Mouse (Mus musculus): Measurements from ENCODE around the gene Klhl26. TPM values are rescaled to one million over a fixed set of nuclear protein-coding genes. Genes with fewer than 3 reads are reported as not detected.

Gene Klhl26
- polyA plus RNA-seq, 1 experiment from 2014 or later = 37.5 TPM

DNA sequence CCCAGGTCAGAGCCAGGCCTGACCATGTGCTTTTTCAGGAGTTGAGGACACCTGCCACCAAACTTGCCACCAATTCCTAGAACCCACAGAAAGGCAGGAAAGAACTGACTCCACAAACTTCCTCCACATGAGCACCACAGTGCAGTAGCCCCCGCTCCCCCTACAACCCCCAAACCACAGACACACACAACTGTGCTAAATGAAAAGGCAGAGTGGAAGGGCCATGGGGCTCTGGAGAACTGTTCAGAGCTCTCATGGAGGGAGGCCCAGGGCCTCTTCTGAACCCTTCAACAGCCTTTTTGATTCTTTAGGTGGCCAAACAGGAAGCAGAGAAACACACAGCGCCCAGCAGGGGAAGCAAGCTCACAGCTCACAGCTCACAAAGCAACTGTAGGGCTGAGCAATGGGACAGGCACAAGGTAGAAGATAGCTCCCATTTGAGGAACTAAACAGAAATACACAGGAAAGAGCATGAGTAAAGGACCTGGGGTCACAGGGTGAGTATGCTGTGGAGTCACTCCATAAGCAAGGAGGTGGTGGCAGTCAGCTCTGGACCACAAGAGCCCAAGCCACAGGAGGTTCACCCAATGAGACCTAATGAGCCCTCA, 50.4 kb downstream of the Klhl26 start:
- Histone ChIP-seq H3K27me3 (replicated peaks; ENCODE audit: control insufficient read depth, insufficient read depth, low read length) (no peaks in the 10 kb centered on the region), H3K9me3 (ENCODE audit: control insufficient read depth, low read length) (no peaks in the 10 kb centered on the region), H3K27ac (ENCODE audit: low read depth, low read length) (no peak overlapping the region), H3K36me3 (ENCODE audit: control insufficient read depth, insufficient read depth, low read length) (no peaks in the 10 kb centered on the region), H3K9ac (ENCODE audit: low read depth, low read length) (no peak overlapping the region), H3K4me2 (ENCODE audit: low read length) (no peak overlapping the region), H3K4me1 (ENCODE audit: control insufficient read depth, insufficient read depth, low read depth, low read length) (no peaks in the 10 kb centered on the region), H3K4me3 (ENCODE audit: low read length) (no peak overlapping the region)
- WGBS = 94% methylated on average over 2 of the region's 2 CpGs
- no peak for ATAC-seq

DNA sequence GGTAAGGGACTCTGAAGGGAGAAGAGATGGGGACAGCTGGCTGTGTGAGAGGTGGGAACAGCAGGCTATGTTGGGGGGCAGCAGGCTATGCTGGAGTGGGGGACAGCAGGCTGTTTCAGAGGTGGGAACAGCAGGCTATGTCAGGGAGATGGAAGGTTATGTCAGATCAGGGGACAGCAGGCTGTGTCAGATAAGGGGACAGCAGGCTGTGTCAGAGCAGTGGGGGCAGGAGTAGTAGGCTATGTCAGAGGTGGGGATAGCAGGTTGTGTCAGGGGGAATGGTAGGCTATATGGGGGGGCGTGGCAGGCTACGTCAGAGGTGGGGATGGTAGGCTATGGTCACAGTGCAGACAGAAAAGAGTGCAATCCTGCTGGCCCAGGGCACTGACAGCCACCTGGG, 54.0 kb downstream of the Klhl26 start:
- H3K27me3 ChIP-seq (replicated peaks; ENCODE audit: control insufficient read depth, insufficient read depth, low read length) = no peaks in the 10 kb centered on the region
- ATAC-seq = no peak
- H3K4me1 ChIP-seq (ENCODE audit: control insufficient read depth, insufficient read depth, low read depth, low read length) = peaks cover 7% of the 10 kb centered on the region
- no peaks in the 10 kb centered on the region for H3K9me3 ChIP-seq (ENCODE audit: control insufficient read depth, low read length)
- WGBS = 64% methylated on average over 2 of the region's 2 CpGs
- H3K27ac ChIP-seq (ENCODE audit: low read depth, low read length) = no peak overlapping the region
- no peak overlapping the region for H3K4me2 ChIP-seq (ENCODE audit: low read length)
- no peak overlapping the region for H3K9ac ChIP-seq (ENCODE audit: low read depth, low read length)
- no peak overlapping the region for H3K4me3 ChIP-seq (ENCODE audit: low read length)
- H3K36me3 ChIP-seq (ENCODE audit: control insufficient read depth, insufficient read depth, low read length) = no peaks in the 10 kb centered on the region

- ATAC-seq = no peak
- H3K4me1 ChIP-seq (ENCODE audit: control insufficient read depth, insufficient read depth, low read depth, low read length) = peaks cover 11% of the 10 kb centered on the region
These were observed 55.2 kb downstream of the Klhl26 start for GRCm38 (mm10) chr8:70421349-70422104.

GRCm38 (mm10) chr8:70419879-70420643, 56.7 kb downstream of the Klhl26 start:
- whole genome bisulfite sequencing = 85% methylated on average over 11 of the region's 11 CpGs
- Histone ChIP-seq H3K4me2 (ENCODE audit: low read length) (no peak overlapping the region), H3K36me3 (ENCODE audit: control insufficient read depth, insufficient read depth, low read length) (no peaks in the 10 kb centered on the region), H3K27ac (ENCODE audit: low read depth, low read length) (no peak overlapping the region), H3K9me3 (ENCODE audit: control insufficient read depth, low read length) (no peaks in the 10 kb centered on the region), H3K4me3 (ENCODE audit: low read length) (no peak overlapping the region), H3K4me1 (ENCODE audit: control insufficient read depth, insufficient read depth, low read depth, low read length) (peaks cover 20% of the 10 kb centered on the region), H3K27me3 (replicated peaks; ENCODE audit: control insufficient read depth, insufficient read depth, low read length) (no peaks in the 10 kb centered on the region), H3K9ac (ENCODE audit: low read depth, low read length) (no peak overlapping the region)
- no peak for ATAC-seq

More at GRCm38 (mm10) chr8:70421349-70422104, 55.2 kb downstream of the Klhl26 start:
- no peak overlapping the region for H3K4me2 ChIP-seq (ENCODE audit: low read length)
- 82% methylated on average over 18 of the region's 18 CpGs for WGBS
- no peak overlapping the region for H3K9ac ChIP-seq (ENCODE audit: low read depth, low read length)
- H3K27me3 ChIP-seq (replicated peaks; ENCODE audit: control insufficient read depth, insufficient read depth, low read length) = no peaks in the 10 kb centered on the region
- no peak overlapping the region for H3K4me3 ChIP-seq (ENCODE audit: low read length)
- no peaks in the 10 kb centered on the region for H3K9me3 ChIP-seq (ENCODE audit: control insufficient read depth, low read length)
- H3K36me3 ChIP-seq (ENCODE audit: control insufficient read depth, insufficient read depth, low read length) = no peaks in the 10 kb centered on the region
- no peak overlapping the region for H3K27ac ChIP-seq (ENCODE audit: low read depth, low read length)

GRCm38 (mm10) chr8:70418954-70419353, 57.8 kb downstream of the Klhl26 start:
- Histone ChIP-seq H3K4me1 (ENCODE audit: control insufficient read depth, insufficient read depth, low read depth, low read length) (peaks cover 20% of the 10 kb centered on the region), H3K4me3 (ENCODE audit: low read length) (no peak overlapping the region), H3K9ac (ENCODE audit: low read depth, low read length) (no peak overlapping the region), H3K36me3 (ENCODE audit: control insufficient read depth, insufficient read depth, low read length) (no peaks in the 10 kb centered on the region), H3K4me2 (ENCODE audit: low read length) (no peak overlapping the region), H3K9me3 (ENCODE audit: control insufficient read depth, low read length) (no peaks in the 10 kb centered on the region), H3K27ac (ENCODE audit: low read depth, low read length) (no peak overlapping the region), H3K27me3 (replicated peaks; ENCODE audit: control insufficient read depth, insufficient read depth, low read length) (no peaks in the 10 kb centered on the region)
- 49% methylated on average over 14 of the region's 14 CpGs for WGBS
- ATAC-seq = no peak

DNA sequence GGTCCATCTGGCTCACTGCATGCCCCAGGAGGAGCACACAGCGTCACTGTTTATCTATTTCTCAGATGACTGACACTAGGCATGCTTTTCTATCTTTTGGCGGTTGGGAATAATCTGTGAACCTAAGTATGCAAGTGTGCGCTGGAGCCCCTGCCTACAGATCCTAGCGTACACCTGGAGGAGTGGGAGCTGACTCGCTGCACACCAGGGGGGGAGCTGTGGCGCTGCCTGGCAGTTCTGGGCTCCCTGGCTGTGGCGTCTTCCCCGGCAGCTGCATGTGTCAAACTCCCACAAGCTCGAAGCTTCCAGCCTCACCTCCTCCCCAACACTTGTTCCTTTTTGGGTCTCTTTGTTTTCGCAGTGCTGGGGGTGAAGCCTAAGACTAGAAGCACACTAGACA, 58.9 kb downstream of the Klhl26 start:
- Histone ChIP-seq H3K9ac (ENCODE audit: low read depth, low read length) (no peak overlapping the region), H3K4me3 (ENCODE audit: low read length) (no peak overlapping the region), H3K4me1 (ENCODE audit: control insufficient read depth, insufficient read depth, low read depth, low read length) (peaks cover 20% of the 10 kb centered on the region), H3K36me3 (ENCODE audit: control insufficient read depth, insufficient read depth, low read length) (no peaks in the 10 kb centered on the region), H3K9me3 (ENCODE audit: control insufficient read depth, low read length) (no peaks in the 10 kb centered on the region), H3K27ac (ENCODE audit: low read depth, low read length) (no peak overlapping the region), H3K4me2 (ENCODE audit: low read length) (no peak overlapping the region), H3K27me3 (replicated peaks; ENCODE audit: control insufficient read depth, insufficient read depth, low read length) (no peaks in the 10 kb centered on the region)
- no peak for ATAC-seq
- WGBS = 45% methylated on average over 10 of the region's 10 CpGs

GRCm38 (mm10) chr8:70416941-70417340, 59.8 kb downstream of the Klhl26 start:
- no peaks in the 10 kb centered on the region for H3K9me3 ChIP-seq (ENCODE audit: control insufficient read depth, low read length)
- H3K27ac ChIP-seq (ENCODE audit: low read depth, low read length) = no peak overlapping the region
- no peak overlapping the region for H3K4me3 ChIP-seq (ENCODE audit: low read length)
- peaks cover 20% of the 10 kb centered on the region for H3K4me1 ChIP-seq (ENCODE audit: control insufficient read depth, insufficient read depth, low read depth, low read length)
- H3K36me3 ChIP-seq (ENCODE audit: control insufficient read depth, insufficient read depth, low read length) = no peaks in the 10 kb centered on the region
- 54% methylated on average over 6 of the region's 6 CpGs for WGBS
- H3K27me3 ChIP-seq (replicated peaks; ENCODE audit: control insufficient read depth, insufficient read depth, low read length) = no peaks in the 10 kb centered on the region
- ATAC-seq = no peak
- no peak overlapping the region for H3K9ac ChIP-seq (ENCODE audit: low read depth, low read length)
- no peak overlapping the region for H3K4me2 ChIP-seq (ENCODE audit: low read length)

DNA sequence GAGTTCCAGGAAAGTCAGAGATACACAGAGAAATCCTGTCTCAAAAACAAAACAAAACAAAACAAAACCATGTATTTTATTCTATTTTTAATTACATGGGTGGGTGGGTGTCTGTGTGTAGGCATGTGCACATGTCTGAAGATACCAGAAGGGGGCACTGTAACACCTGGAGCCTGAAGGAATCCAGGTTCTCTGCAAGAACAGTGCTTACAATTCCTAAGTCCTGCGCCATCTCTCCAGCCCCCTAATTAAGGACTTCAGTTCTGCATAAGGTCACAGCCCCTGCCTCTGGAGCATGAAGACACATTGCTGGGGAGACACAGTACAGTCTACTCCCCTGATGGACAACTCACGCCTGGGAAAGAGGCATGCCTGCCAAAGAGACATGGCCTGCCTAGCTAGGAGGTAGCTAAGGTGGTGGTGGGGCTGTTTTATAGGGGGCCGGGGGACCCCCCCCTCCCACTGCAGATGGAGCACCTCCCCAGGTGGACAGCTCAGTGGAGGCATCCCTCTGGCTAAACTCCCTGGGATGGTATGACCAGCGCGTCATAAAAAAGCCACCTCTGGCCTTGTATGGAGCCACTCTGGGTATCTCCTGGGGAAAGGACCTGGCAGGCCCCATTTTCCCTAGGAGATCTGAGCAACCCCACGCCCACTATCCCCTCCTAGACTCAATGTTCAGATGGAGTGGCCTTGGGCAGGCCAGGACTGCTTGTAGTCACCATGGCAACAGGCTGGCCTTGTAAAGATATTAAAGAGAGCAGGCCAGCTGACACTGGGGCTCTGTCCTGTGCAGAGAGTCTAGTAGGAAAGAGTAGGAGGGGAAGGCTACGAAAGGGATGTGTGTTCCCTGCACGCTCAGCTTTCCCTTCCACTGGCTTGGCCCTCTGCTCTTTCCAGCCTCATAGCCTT, 61.0 kb downstream of the Klhl26 start:
- Histone ChIP-seq H3K9ac (ENCODE audit: low read depth, low read length) (no peak overlapping the region), H3K36me3 (ENCODE audit: control insufficient read depth, insufficient read depth, low read length) (no peaks in the 10 kb centered on the region), H3K27me3 (replicated peaks; ENCODE audit: control insufficient read depth, insufficient read depth, low read length) (no peaks in the 10 kb centered on the region), H3K4me2 (ENCODE audit: low read length) (no peak overlapping the region), H3K4me3 (ENCODE audit: low read length) (no peak overlapping the region), H3K4me1 (ENCODE audit: control insufficient read depth, insufficient read depth, low read depth, low read length) (peaks cover 20% of the 10 kb centered on the region), H3K9me3 (ENCODE audit: control insufficient read depth, low read length) (no peaks in the 10 kb centered on the region), H3K27ac (ENCODE audit: low read depth, low read length) (peak overlapping the region; percentile 13; the same call in 1 of the 2 replicates)
- WGBS = 60% methylated on average over 8 of the region's 8 CpGs
- ATAC-seq = peak; percentile 79
